ENCODE assay signal across 17 mouse cellular contexts in genomic region chr2:173106409-173106808, GRCm38 (mm10). TPM values are rescaled to one million over a fixed set of nuclear protein-coding genes. Genes with fewer than 3 reads are reported as not detected.
"Had no signal": no experiment of that assay in that cellular context is flagged by ENCODE, and none has a peak within 500 bp of the region (broad histone marks: within the 10 kb centered on the region; RNA-seq: fewer than 3 reads in every experiment).

No protein-coding gene starts in this region.

- H3K27ac ChIP-seq: intestine, embryonic 15.5 days; limb, embryonic 12.5 days; limb, embryonic 15.5 days; liver, embryonic 14.5 days; macrophage had no signal

- H3K36me3 ChIP-seq: intestine, embryonic 15.5 days; limb, embryonic 12.5 days; limb, embryonic 15.5 days had no signal

- H3K4me1 ChIP-seq: intestine, embryonic 15.5 days; limb, embryonic 12.5 days; limb, embryonic 15.5 days had no signal

- H3K9ac ChIP-seq: intestine, embryonic 15.5 days; limb, embryonic 12.5 days; limb, embryonic 15.5 days; liver, embryonic 14.5 days; liver, postnatal 0 days; lung, embryonic 14.5 days had no signal

- H3K27me3 ChIP-seq: intestine, embryonic 15.5 days had no signal

- H3K4me3 ChIP-seq: intestine, embryonic 15.5 days; limb, embryonic 12.5 days; limb, embryonic 15.5 days had no signal

- DNase-seq: left cerebral cortex, postnatal 4 days; liver, postnatal 0 days; lung, embryonic 14.5 days; midbrain, embryonic 14.5 days; right cerebral cortex, adult 18-20 months; right cerebral cortex, postnatal 14 days; right cerebral cortex, postnatal 4 days; thymus, postnatal 25 days had no signal

- H3K4me2 ChIP-seq: limb, embryonic 12.5 days; limb, embryonic 15.5 days; liver, embryonic 11.5 days; lung, embryonic 14.5 days had no signal

- H3K9me3 ChIP-seq: intestine, embryonic 15.5 days; limb, embryonic 12.5 days; limb, embryonic 15.5 days had no signal

- ATAC-seq: lung, postnatal 0 days had no signal

RNA-seq across cellular contexts. Expression of gene Ctcfl, which starts 12.9 kb away (rescaled TPM):
- polyA plus RNA-seq: lung, postnatal 0 days; macrophage; midbrain, embryonic 14.5 days; midbrain, postnatal 0 days; neural tube, embryonic 11.5 days had no signal

RNA-seq across cellular contexts. Expression of gene Pck1, which starts 46.4 kb away (rescaled TPM):
- polyA plus RNA-seq: lung, embryonic 14.5 days; macrophage; midbrain, embryonic 14.5 days; neural tube, embryonic 11.5 days had no signal
